Mouse (Mus musculus): ENCODE results near the gene Cnga1. TPM values are rescaled to one million over a fixed set of nuclear protein-coding genes. Genes with fewer than 3 reads are reported as not detected.

The Cnga1 gene
- total and polyA plus RNA-seq, 2 experiments from 2014 or later, result not detected

DNA sequence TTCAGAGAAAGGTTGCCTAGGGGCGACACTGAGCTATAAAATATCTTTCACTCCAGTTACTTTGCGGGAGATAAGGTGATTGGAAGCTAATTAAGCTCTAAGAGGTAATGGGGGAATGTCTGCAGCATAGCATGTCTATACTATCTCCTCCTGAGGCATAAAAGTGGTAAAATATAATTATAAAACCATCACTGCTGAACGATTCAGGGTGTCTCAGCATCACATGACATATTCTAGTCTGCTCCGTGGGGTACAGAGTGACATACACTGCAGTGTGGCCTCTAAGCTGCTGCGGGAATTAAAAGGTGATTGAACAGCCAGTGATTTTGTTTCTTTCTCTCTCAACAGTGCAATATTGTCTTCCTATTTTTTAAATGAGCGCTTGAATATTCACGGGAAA, 22.4 kb upstream of the Cnga1 start:
- TF ChIP-seq CTCF (IDR thresholded peaks at IDR 0.05; ENCODE audit: low read depth), result no peak
- no peaks in the 10 kb centered on the region for H3K27me3 ChIP-seq (ENCODE audit: insufficient read depth, low read length)
- WGBS, result 61% methylated on average over 7 of the region's 7 CpGs
- ATAC-seq (no peak), DNase-seq (no peak)
- no peak overlapping the region for H3K4me3 ChIP-seq (ENCODE audit: low read depth, low read length)
- H3K36me3 ChIP-seq (ENCODE audit: insufficient read depth), result no peaks in the 10 kb centered on the region
- H3K4me2 ChIP-seq (ENCODE audit: low read depth), result no peak overlapping the region
- no peaks in the 10 kb centered on the region for H3K9me3 ChIP-seq (ENCODE audit: low read length)
- no peak overlapping the region for H3K9ac ChIP-seq
- H3K4me1 ChIP-seq (ENCODE audit: insufficient read depth), result no peaks in the 10 kb centered on the region
- no peak overlapping the region for H3K27ac ChIP-seq (ENCODE audit: low read depth, low read length)

- no peak for ATAC-seq
- 24% methylated on average over 5 of the region's 5 CpGs for WGBS
- peak; percentile 81 for TF ChIP-seq CTCF (IDR thresholded peaks at IDR 0.05; ENCODE audit: low read depth)
Observed at GRCm38 (mm10) chr5:72665281-72665680, 21.2 kb upstream of the Cnga1 start.

DNA sequence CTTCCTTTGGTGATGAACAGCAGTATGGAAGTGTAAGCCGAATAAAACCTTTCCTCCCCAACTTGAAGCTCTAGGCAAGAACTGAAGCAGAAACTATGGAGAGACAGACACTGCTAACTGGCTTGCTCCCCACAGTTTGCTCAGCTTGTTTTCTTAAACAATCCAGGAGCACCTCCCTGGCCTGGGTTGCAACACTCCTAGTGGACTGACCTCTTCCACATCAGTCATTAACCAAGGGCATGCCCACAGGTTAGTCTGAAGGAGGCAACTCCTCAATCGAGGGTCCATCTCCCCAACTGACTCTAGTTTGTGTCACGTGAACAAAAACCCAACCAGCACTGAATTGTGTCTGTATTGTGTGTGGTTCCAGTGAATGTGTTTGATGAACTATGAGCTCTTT, 20.8 kb upstream of the Cnga1 start:
- H3K9ac ChIP-seq, result no peak overlapping the region
- no peak for ATAC-seq
- H3K4me1 ChIP-seq (ENCODE audit: insufficient read depth), result no peaks in the 10 kb centered on the region
- no peak for DNase-seq
- no peaks in the 10 kb centered on the region for H3K36me3 ChIP-seq (ENCODE audit: insufficient read depth)
- 59% methylated on average over 3 of the region's 3 CpGs for WGBS
- no peak overlapping the region for H3K4me3 ChIP-seq (ENCODE audit: low read depth, low read length)
- H3K9me3 ChIP-seq (ENCODE audit: low read length), result no peaks in the 10 kb centered on the region
- no peak for TF ChIP-seq CTCF (IDR thresholded peaks at IDR 0.05; ENCODE audit: low read depth)
- no peak overlapping the region for H3K27ac ChIP-seq (ENCODE audit: low read depth, low read length)
- H3K27me3 ChIP-seq (ENCODE audit: insufficient read depth, low read length), result no peaks in the 10 kb centered on the region
- H3K4me2 ChIP-seq (ENCODE audit: low read depth), result no peak overlapping the region

More at GRCm38 (mm10) chr5:72665281-72665680, 21.2 kb upstream of the Cnga1 start:
- H3K9me3 ChIP-seq (ENCODE audit: low read length), result no peaks in the 10 kb centered on the region
- H3K27ac ChIP-seq (ENCODE audit: low read depth, low read length), result no peak overlapping the region
- no peak overlapping the region for H3K4me3 ChIP-seq (ENCODE audit: low read depth, low read length)
- H3K4me2 ChIP-seq (ENCODE audit: low read depth), result no peak overlapping the region
- no peak overlapping the region for H3K9ac ChIP-seq
- no peaks in the 10 kb centered on the region for H3K4me1 ChIP-seq (ENCODE audit: insufficient read depth)
- H3K36me3 ChIP-seq (ENCODE audit: insufficient read depth), result no peaks in the 10 kb centered on the region
- no peaks in the 10 kb centered on the region for H3K27me3 ChIP-seq (ENCODE audit: insufficient read depth, low read length)
- DNase-seq, result peak; percentile 55

GRCm38 (mm10) chr5:72664126-72664525, 20.1 kb upstream of the Cnga1 start:
- peak; percentile 67 for ATAC-seq

GRCm38 (mm10) chr5:72661051-72661781, 17.1 kb upstream of the Cnga1 start:
- WGBS, result 87% methylated on average over 6 of the region's 6 CpGs
- DNase-seq, result no peak

More at GRCm38 (mm10) chr5:72664126-72664525, 20.1 kb upstream of the Cnga1 start:
- Histone ChIP-seq H3K27ac (ENCODE audit: low read depth, low read length) (no peak overlapping the region), H3K9me3 (ENCODE audit: low read length) (no peaks in the 10 kb centered on the region), H3K4me1 (ENCODE audit: insufficient read depth) (no peaks in the 10 kb centered on the region), H3K4me2 (ENCODE audit: low read depth) (no peak overlapping the region), H3K4me3 (ENCODE audit: low read depth, low read length) (no peak overlapping the region), H3K9ac (no peak overlapping the region), H3K36me3 (ENCODE audit: insufficient read depth) (no peaks in the 10 kb centered on the region), H3K27me3 (ENCODE audit: insufficient read depth, low read length) (no peaks in the 10 kb centered on the region)
- TF ChIP-seq CTCF (IDR thresholded peaks at IDR 0.05; ENCODE audit: low read depth), result no peak
- 70% methylated on average over 5 of the region's 5 CpGs for WGBS
- DNase-seq, result peak; percentile 13

GRCm38 (mm10) chr5:72658375-72658774, 14.3 kb upstream of the Cnga1 start:
- H3K4me3 ChIP-seq (ENCODE audit: low read depth, low read length), result no peak overlapping the region
- ATAC-seq (no peak), DNase-seq (no peak)
- H3K36me3 ChIP-seq (ENCODE audit: insufficient read depth), result no peaks in the 10 kb centered on the region
- H3K4me1 ChIP-seq (ENCODE audit: insufficient read depth), result no peaks in the 10 kb centered on the region
- H3K27me3 ChIP-seq (ENCODE audit: insufficient read depth, low read length), result no peaks in the 10 kb centered on the region
- WGBS, result 91% methylated on average over 13 of the region's 13 CpGs
- H3K4me2 ChIP-seq (ENCODE audit: low read depth), result no peak overlapping the region
- TF ChIP-seq CTCF (IDR thresholded peaks at IDR 0.05; ENCODE audit: low read depth), result no peak
- H3K9me3 ChIP-seq (ENCODE audit: low read length), result no peaks in the 10 kb centered on the region
- no peak overlapping the region for H3K27ac ChIP-seq (ENCODE audit: low read depth, low read length)
- H3K9ac ChIP-seq, result no peak overlapping the region

More at GRCm38 (mm10) chr5:72661051-72661781, 17.1 kb upstream of the Cnga1 start:
- Histone ChIP-seq H3K27ac (ENCODE audit: low read depth, low read length) (no peak overlapping the region), H3K27me3 (ENCODE audit: insufficient read depth, low read length) (no peaks in the 10 kb centered on the region), H3K9me3 (ENCODE audit: low read length) (no peaks in the 10 kb centered on the region), H3K4me2 (ENCODE audit: low read depth) (no peak overlapping the region), H3K36me3 (ENCODE audit: insufficient read depth) (no peaks in the 10 kb centered on the region), H3K9ac (no peak overlapping the region), H3K4me3 (ENCODE audit: low read depth, low read length) (no peak overlapping the region), H3K4me1 (ENCODE audit: insufficient read depth) (no peaks in the 10 kb centered on the region)
- TF ChIP-seq CTCF (IDR thresholded peaks at IDR 0.05; ENCODE audit: low read depth), result no peak
- no peak for ATAC-seq

GRCm38 (mm10) chr5:72656270-72656791, 12.3 kb upstream of the Cnga1 start:
- DNase-seq (no peak), ATAC-seq (no peak)
- no peak for TF ChIP-seq CTCF (IDR thresholded peaks at IDR 0.05; ENCODE audit: low read depth)
- no peak overlapping the region for H3K9ac ChIP-seq
- H3K4me1 ChIP-seq (ENCODE audit: insufficient read depth), result no peaks in the 10 kb centered on the region
- H3K27ac ChIP-seq (ENCODE audit: low read depth, low read length), result no peak overlapping the region
- H3K9me3 ChIP-seq (ENCODE audit: low read length), result no peaks in the 10 kb centered on the region
- 65% methylated on average over 7 of the region's 7 CpGs for WGBS
- H3K36me3 ChIP-seq (ENCODE audit: insufficient read depth), result no peaks in the 10 kb centered on the region
- H3K4me2 ChIP-seq (ENCODE audit: low read depth), result no peak overlapping the region
- H3K27me3 ChIP-seq (ENCODE audit: insufficient read depth, low read length), result no peaks in the 10 kb centered on the region
- no peak overlapping the region for H3K4me3 ChIP-seq (ENCODE audit: low read depth, low read length)
